Mouse (Mus musculus) cerebellum, adult 18-20 months (tissue): ENCODE results near the gene Cep55.

Source experiments
- DNase-seq, 2 experiments: peaks; one replicate each; pipeline ENCODE4 v3.0.0; 2021

The Cep55 gene

GRCm38 (mm10) chr19:38109506-38110242, 54.9 kb downstream of the Cep55 start:
- no peak for DNase-seq

GRCm38 (mm10) chr19:38111056-38111455, 56.2 kb downstream of the Cep55 start:
- no peak for DNase-seq

GRCm38 (mm10) chr19:38112575-38112974, 57.8 kb downstream of the Cep55 start:
- no peak for DNase-seq

GRCm38 (mm10) chr19:38114834-38115491, 60.2 kb downstream of the Cep55 start:
- no peak for DNase-seq

GRCm38 (mm10) chr19:38120123-38120760, 65.4 kb downstream of the Cep55 start:
- DNase-seq: no peak

GRCm38 (mm10) chr19:38123921-38124320, 69.1 kb downstream of the Cep55 start:
- DNase-seq: no peak
